Mouse (Mus musculus) embryonic fibroblast, embryonic 13.5 days (primary cell): ENCODE measurements around the gene Rangap1.

ENCODE experiments used
- CTCF ChIP-seq: IDR thresholded peaks from 2 replicates; pipeline ENCODE4 v1.5.1; 2011; ENCODE audit warnings: mild to moderate bottlenecking, control low read depth, low read length, moderate library complexity, borderline replicate concordance; ENCODE audit not compliant: insufficient read depth
- POLR2A ChIP-seq: IDR thresholded peaks from 2 replicates; pipeline ENCODE4 v1.6.1; 2011; ENCODE audit warnings: low read depth, mild to moderate bottlenecking, control low read depth, low read length, moderate library complexity

DNA sequence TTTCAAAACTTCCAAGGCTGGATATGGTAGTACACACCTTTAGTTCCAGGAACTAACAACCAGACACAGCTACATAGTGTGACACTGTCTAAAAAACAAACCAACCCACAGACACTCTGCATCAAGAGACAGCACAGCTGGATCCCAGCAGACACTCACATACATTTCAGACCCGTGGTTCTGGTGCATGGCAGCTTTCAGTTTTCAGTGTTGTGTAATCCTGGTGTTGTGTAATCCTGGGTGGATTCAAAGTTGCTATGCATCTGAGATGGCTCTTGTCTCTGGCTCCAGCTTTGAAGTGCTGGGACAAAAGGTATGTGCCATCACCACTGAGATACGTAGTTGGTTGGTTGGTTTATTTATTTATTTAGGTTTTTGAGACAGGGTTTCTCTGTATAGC lies 46.8 kb downstream of the Rangap1 start:
- no peak for TF ChIP-seq CTCF
- TF ChIP-seq POLR2A = no peak
